Mouse (Mus musculus) hindbrain, postnatal 0 days (tissue): Measurements from ENCODE around the gene Dpf1. TPM values are rescaled to one million over a fixed set of nuclear protein-coding genes. Genes with fewer than 3 reads are reported as not detected.

Experiments used
- ATAC-seq: fragments of 200-750 bp; cut with Nextera tagmentation; 2 replicates; pipeline ENCODE4 v1.8.0; 2017; ENCODE audit warnings: mild to moderate bottlenecking, moderate TSS enrichment, moderate library complexity
- DNase-seq: peaks from one replicate; pipeline ENCODE4 v3.0.0-alpha.2; 2015; ENCODE audit warnings: low spot score
- H3K27ac ChIP-seq: fragments of 300-500 bp; sonication (generic); 2 replicates; pipeline ENCODE4 v1.5.1; 2014; ENCODE audit warnings: mild to moderate bottlenecking
- H3K27me3 ChIP-seq: fragments of 300-500 bp; sonication (generic); 2 replicates; pipeline ENCODE4 v1.6.1; 2014; ENCODE audit warnings: low read length, mixed read lengths; ENCODE audit not compliant: insufficient read depth
- H3K36me3 ChIP-seq: fragments of 300-500 bp; sonication (generic); 2 replicates; pipeline ENCODE4 v1.6.1; 2014; ENCODE audit warnings: low read length, mixed read lengths; ENCODE audit not compliant: insufficient read depth
- H3K4me1 ChIP-seq: fragments of 300-500 bp; sonication (generic); 2 replicates; pipeline ENCODE4 v1.6.1; 2014; ENCODE audit warnings: antibody characterized with exemption, low read length, mixed read lengths; ENCODE audit not compliant: insufficient read depth
- H3K4me2 ChIP-seq: fragments of 300-500 bp; sonication (generic); 2 replicates; pipeline ENCODE4 v1.6.1; 2014; ENCODE audit warnings: low read depth, mild to moderate bottlenecking, low read length, moderate library complexity, mixed read lengths
- H3K4me3 ChIP-seq: fragments of 300-500 bp; sonication (generic); 2 replicates; pipeline ENCODE4 v1.5.1; 2014; ENCODE audit warnings: low read length
- H3K9ac ChIP-seq: fragments of 300-500 bp; sonication (generic); replicated peaks from 2 replicates; pipeline ENCODE4 v1.6.1; 2014; ENCODE audit warnings: mild to moderate bottlenecking, low read length, moderate library complexity, mixed read lengths
- H3K9me3 ChIP-seq: fragments of 300-500 bp; sonication (generic); 2 replicates; pipeline ENCODE4 v1.6.1; 2016; ENCODE audit warnings: low read length, mixed read lengths
- CTCF ChIP-seq: IDR thresholded peaks from 2 replicates; pipeline ENCODE4 v1.5.1; 2016; ENCODE audit warnings: antibody characterized with exemption, control low read depth, low read depth
- WGBS: fragments of 180-500 bp; shearing (Covaris S2); extraction: QIAGEN DNeasy Blood & Tissue Kit; methylation state at CpG from one replicate; pipeline ENCODE4 v1.1.7; 2014; 5-methylcytosine and 5-hydroxymethylcytosine counted together
- polyA plus RNA-seq: library from polyadenylated mRNA; unstranded; fragments of >200 nt; fragmentation: Nextera tagmentation; extraction: Ambion mirVana; gene quantifications from 2 replicates; pipeline ENCODE4 v1.2.1, GENCODE M21; 2015
- total RNA-seq: library from RNA; depleted of rRNA; stranded (reverse); fragments of >200 nt; gene quantifications from 2 replicates; pipeline ENCODE4 v1.2.3, GENCODE M21; 2014; rRNA removed

The Dpf1 gene
- total and polyA plus RNA-seq, 2 experiments from 2014 or later = 111 to 158 TPM

DNA sequence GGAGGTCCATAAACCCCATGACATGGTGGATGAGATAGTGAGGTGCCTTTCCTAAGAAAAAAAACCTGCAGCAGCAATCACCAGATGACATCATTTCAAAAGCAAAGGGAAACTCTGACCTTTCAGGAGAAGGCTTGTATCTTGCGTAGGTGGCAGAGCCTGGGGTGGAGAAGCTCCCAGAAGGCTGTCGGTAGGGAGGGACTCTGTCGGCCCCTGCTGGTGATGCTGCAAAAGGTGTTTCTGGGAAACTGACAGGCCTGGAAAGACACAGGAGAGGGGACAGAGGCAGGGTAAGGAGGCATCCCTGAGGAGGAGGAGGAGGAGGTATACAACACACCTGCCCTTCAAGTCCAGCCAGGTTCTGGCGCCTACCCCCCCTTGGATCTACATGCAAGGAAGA, 60.3 kb downstream of the Dpf1 start:
- H3K9ac ChIP-seq = no peak overlapping the region
- DNase-seq (peak; percentile 66), ATAC-seq (no peak)
- no peak overlapping the region for H3K4me3 ChIP-seq
- 19% methylated on average over 4 of the region's 4 CpGs for WGBS
- H3K9me3 ChIP-seq = no peaks in the 10 kb centered on the region
- H3K4me1 ChIP-seq = 0 out of 2 replicates have a peak, but pooled peaks cover 3% of the 10 kb centered on the region
- H3K27ac ChIP-seq = no peak overlapping the region
- no peak overlapping the region for H3K4me2 ChIP-seq
- peaks cover 17% of the 10 kb centered on the region; the same call in 1 of the 2 replicates for H3K36me3 ChIP-seq
- peak; percentile 77 for TF ChIP-seq CTCF
- no peaks in the 10 kb centered on the region for H3K27me3 ChIP-seq

DNA sequence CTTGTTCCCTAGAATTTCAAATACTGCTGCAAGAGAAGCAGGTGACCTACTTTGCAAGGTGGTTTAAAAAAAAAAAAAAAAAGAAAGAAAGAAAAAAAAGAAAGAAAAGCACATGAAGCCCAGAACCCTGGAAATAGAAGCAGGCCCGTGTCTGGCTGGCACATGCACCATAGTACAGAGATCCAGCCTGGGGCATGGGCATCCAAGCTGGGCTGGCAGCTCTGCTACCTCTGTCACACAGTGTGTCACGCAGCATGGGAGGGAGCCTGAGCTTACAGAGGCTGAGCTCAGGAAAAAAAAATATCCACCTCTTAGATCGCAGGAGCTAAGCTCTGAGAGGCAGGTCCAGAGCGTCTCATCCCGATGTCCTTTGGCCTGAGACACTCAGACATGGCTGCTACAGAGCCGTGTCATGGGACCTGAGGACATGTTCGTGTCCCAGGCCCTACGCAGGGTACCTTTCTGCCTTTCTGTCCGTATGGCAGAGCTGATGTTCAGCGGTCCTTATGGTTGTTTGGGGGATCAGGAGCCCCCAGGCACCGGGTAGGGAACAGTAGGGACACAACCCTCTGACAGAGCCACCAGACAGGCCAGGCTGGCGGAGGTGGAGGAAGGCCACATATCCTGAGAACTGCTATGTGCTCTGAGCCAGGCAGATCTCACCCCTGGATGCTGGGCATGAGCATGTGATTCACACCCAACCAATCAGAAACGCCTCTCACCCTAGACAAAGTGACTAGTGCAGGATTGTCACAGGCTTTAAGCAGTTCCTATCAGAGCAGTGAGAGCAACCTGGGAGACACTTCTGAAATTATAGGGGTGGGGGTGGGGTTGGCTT, 63.6 kb downstream of the Dpf1 start:
- TF ChIP-seq CTCF = no peak
- ATAC-seq (peak; percentile 94), DNase-seq (peak; percentile 83)
- Histone ChIP-seq H3K9me3 (no peaks in the 10 kb centered on the region), H3K4me3 (no peak overlapping the region), H3K9ac (no peak overlapping the region), H3K4me1 (0 out of 2 replicates have a peak, but pooled peaks cover 3% of the 10 kb centered on the region), H3K36me3 (peaks cover 21% of the 10 kb centered on the region; the same call in 1 of the 2 replicates), H3K27me3 (no peaks in the 10 kb centered on the region), H3K27ac (peak overlapping the region; percentile 90), H3K4me2 (no peak overlapping the region)
- 60% methylated on average over 13 of the region's 13 CpGs for WGBS

Other genes with a start within 250 kb of the Dpf1 start
- 3.8 and 5.0 TPM in 2 replicates for gene Ryr1, start 178.8 kb upstream of the Dpf1 start, total RNA-seq
- gene Ryr1, start 178.8 kb upstream of the Dpf1 start, polyA plus RNA-seq = 11.4 and 12.5 TPM in 2 replicates
- gene Rasgrp4, start 169.1 kb upstream of the Dpf1 start, total RNA-seq = 2.9 and 3.3 TPM in 2 replicates
- 0.84 and 1.3 TPM in 2 replicates for gene Rasgrp4, start 169.1 kb upstream of the Dpf1 start, polyA plus RNA-seq
- gene Fam98c, start 147.7 kb upstream of the Dpf1 start, total RNA-seq = 48.7 and 67.4 TPM in 2 replicates
- gene Fam98c, start 147.7 kb upstream of the Dpf1 start, polyA plus RNA-seq = 51.8 and 54.3 TPM in 2 replicates
- 0.73 and 0.75 TPM in 2 replicates for gene Ggn, start 133.7 kb upstream of the Dpf1 start, total RNA-seq
- 0.41 and 0.74 TPM in 2 replicates for gene Ggn, start 133.7 kb upstream of the Dpf1 start, polyA plus RNA-seq
- gene Spred3, start 133.5 kb upstream of the Dpf1 start, total RNA-seq = 27.4 and 30.8 TPM in 2 replicates
- gene Spred3, start 133.5 kb upstream of the Dpf1 start, polyA plus RNA-seq = 11.1 and 11.2 TPM in 2 replicates
- 320 and 323 TPM in 2 replicates for gene Psmd8, start 123.2 kb upstream of the Dpf1 start, total RNA-seq
- gene Psmd8, start 123.2 kb upstream of the Dpf1 start, polyA plus RNA-seq = 285 and 286 TPM in 2 replicates
- 1.8 and 2.4 TPM in 2 replicates for gene Catsperg1, start 89.9 kb upstream of the Dpf1 start, total RNA-seq
- 0.95 and 1.9 TPM in 2 replicates for gene Catsperg1, start 89.9 kb upstream of the Dpf1 start, polyA plus RNA-seq
- gene Kcnk6, start 71.4 kb upstream of the Dpf1 start, total RNA-seq = 5.2 and 6.1 TPM in 2 replicates
- gene Kcnk6, start 71.4 kb upstream of the Dpf1 start, polyA plus RNA-seq = 0.92 and 1.5 TPM in 2 replicates
- gene Yif1b, start 65.6 kb upstream of the Dpf1 start, total RNA-seq = 125 and 131 TPM in 2 replicates
- 122 and 130 TPM in 2 replicates for gene Yif1b, start 65.6 kb upstream of the Dpf1 start, polyA plus RNA-seq
- not detected in 2 replicates for gene 2200002D01Rik, start 55.5 kb upstream of the Dpf1 start, total RNA-seq
- 0.91 and 1.4 TPM in 2 replicates for gene 2200002D01Rik, start 55.5 kb upstream of the Dpf1 start, polyA plus RNA-seq
- gene Spint2, start 22.0 kb upstream of the Dpf1 start, total RNA-seq = 33.4 and 38.6 TPM in 2 replicates
- 123 and 133 TPM in 2 replicates for gene Spint2, start 22.0 kb upstream of the Dpf1 start, polyA plus RNA-seq
- 3.4 and 8.4 TPM in 2 replicates for gene Ppp1r14a, start 14.6 kb upstream of the Dpf1 start, total RNA-seq
- gene Ppp1r14a, start 14.6 kb upstream of the Dpf1 start, polyA plus RNA-seq = 3.2 and 3.4 TPM in 2 replicates
- gene Sipa1l3, start 214.7 kb downstream of the Dpf1 start, total RNA-seq = 108 and 110 TPM in 2 replicates
- 15.2 and 19.7 TPM in 2 replicates for gene Sipa1l3, start 214.7 kb downstream of the Dpf1 start, polyA plus RNA-seq